In genomic region chr2:129129412-129129929, GRCm38 (mm10) we compare ENCODE assay signal across 7 mouse cellular contexts. TPM values are rescaled to one million over a fixed set of nuclear protein-coding genes. Genes with fewer than 3 reads are reported as not detected.
A peak's percentile ranks its signal among the peaks of the same experiment; 100 is the strongest.
DNase-seq lines count a peak whose midpoint lies in the region; ATAC-seq and TF ChIP-seq lines count a peak whose summit lies in the region.

Gene Chchd5 (plus strand): TSS chr2:129129700.

- H3K9ac ChIP-seq in intestine, postnatal 0 days (ENCODE audit: low read depth, low read length) = peak within 1 kb of the TSS; percentile 82
- H3K9ac ChIP-seq in midbrain, embryonic 12.5 days (replicated peaks) = peak within 1 kb of the TSS; percentile 78

- H3K27ac ChIP-seq in embryonic facial prominence, embryonic 10.5 days (replicated peaks) = peak within 1 kb of the TSS; percentile 90
- H3K27ac ChIP-seq in intestine, postnatal 0 days (ENCODE audit: low read depth, low read length) = peak within 1 kb of the TSS; percentile 93
- H3K27ac ChIP-seq in midbrain, embryonic 12.5 days (replicated peaks) = peak within 1 kb of the TSS; percentile 89
- H3K27ac ChIP-seq in small intestine, adult 2 months (ENCODE audit: insufficient read depth, low read depth, low read length) = peak within 1 kb of the TSS; percentile 79

- TF ChIP-seq CTCF in intestine, postnatal 0 days (IDR thresholded peaks at IDR 0.05; ENCODE audit: low read depth) = no peak
- no peak for TF ChIP-seq CTCF in small intestine, adult 2 months (IDR thresholded peaks at IDR 0.05; ENCODE audit: extremely low read depth, insufficient read length, insufficient replicate concordance, low read depth, low read length)

- peaks cover 10% of the 10 kb centered on the region for H3K9me3 ChIP-seq in embryonic facial prominence, embryonic 10.5 days
- no peaks in the 10 kb centered on the region for H3K9me3 ChIP-seq in intestine, postnatal 0 days (ENCODE audit: control insufficient read depth)
- peaks cover 10% of the 10 kb centered on the region for H3K9me3 ChIP-seq in midbrain, embryonic 12.5 days

- peak within 1 kb of the TSS; percentile 85 for H3K4me2 ChIP-seq in intestine, postnatal 0 days (replicated peaks; ENCODE audit: low read depth)
- peak within 1 kb of the TSS; percentile 80 for H3K4me2 ChIP-seq in midbrain, embryonic 12.5 days (replicated peaks)

- intact Hi-C loops in left cerebral cortex, postnatal 4 days (cut with DNase I) = no loop called here

- peak; percentile 55 for TF ChIP-seq POLR2A in small intestine, adult 2 months (IDR thresholded peaks at IDR 0.05; ENCODE audit: low read depth, low read length)

- under 1% methylated on average over 35 of the region's 35 CpGs for WGBS in embryonic facial prominence, embryonic 10.5 days
- WGBS in intestine, postnatal 0 days = under 1% methylated on average over 35 of the region's 35 CpGs
- WGBS in midbrain, embryonic 12.5 days = 0% methylated on average over 35 of the region's 35 CpGs
- WGBS in small intestine, adult 2 months = under 1% methylated on average over 35 of the region's 35 CpGs

- H3K4me1 ChIP-seq in embryonic facial prominence, embryonic 10.5 days = peaks cover 18% of the 10 kb centered on the region
- H3K4me1 ChIP-seq in intestine, postnatal 0 days (replicated peaks; ENCODE audit: control insufficient read depth, insufficient read depth, low read length) = 0 out of 2 replicates have a peak, but pooled peaks cover 5% of the 10 kb centered on the region
- peaks cover 16% of the 10 kb centered on the region for H3K4me1 ChIP-seq in midbrain, embryonic 12.5 days
- H3K4me1 ChIP-seq in small intestine, adult 2 months (ENCODE audit: control insufficient read depth, insufficient read depth, insufficient read length, low read length) = peaks cover 10% of the 10 kb centered on the region

- peaks cover 81% of the 10 kb centered on the region for H3K36me3 ChIP-seq in embryonic facial prominence, embryonic 10.5 days (replicated peaks)
- peaks cover 36% of the 10 kb centered on the region for H3K36me3 ChIP-seq in intestine, postnatal 0 days (ENCODE audit: control insufficient read depth, insufficient read depth)
- peaks cover 57% of the 10 kb centered on the region for H3K36me3 ChIP-seq in midbrain, embryonic 12.5 days
- H3K36me3 ChIP-seq in small intestine, adult 2 months (ENCODE audit: control insufficient read depth, insufficient read depth, low read length) = peaks cover 24% of the 10 kb centered on the region

- H3K4me3 ChIP-seq in embryonic facial prominence, embryonic 10.5 days = peak within 1 kb of the TSS; percentile 77
- H3K4me3 ChIP-seq in intestine, postnatal 0 days (ENCODE audit: low read depth, low read length) = peak within 1 kb of the TSS; percentile 71
- peak within 1 kb of the TSS; percentile 73 for H3K4me3 ChIP-seq in midbrain, embryonic 12.5 days
- H3K4me3 ChIP-seq in small intestine, adult 2 months (ENCODE audit: low read depth, low read length) = peak within 1 kb of the TSS; percentile 84

- ATAC-seq in intestine, postnatal 0 days = peak; percentile 100
- ATAC-seq in midbrain, embryonic 12.5 days (ENCODE audit: low FRiP score, low read depth) = peak; percentile 100

- H3K27me3 ChIP-seq in embryonic facial prominence, embryonic 10.5 days (replicated peaks; ENCODE audit: low read depth, poor library complexity, severe bottlenecking) = no peaks in the 10 kb centered on the region
- no peaks in the 10 kb centered on the region for H3K27me3 ChIP-seq in intestine, postnatal 0 days (replicated peaks; ENCODE audit: control insufficient read depth, insufficient read depth, low read length)
- H3K27me3 ChIP-seq in midbrain, embryonic 12.5 days = no peaks in the 10 kb centered on the region
- no peaks in the 10 kb centered on the region for H3K27me3 ChIP-seq in small intestine, adult 2 months (ENCODE audit: control insufficient read depth, insufficient read depth, low read length)

- peak; percentile 91 for DNase-seq in adrenal gland, postnatal 10 days
- peak; percentile 96 for DNase-seq in embryonic facial prominence, embryonic 10.5 days (ENCODE audit: low spot score)
- DNase-seq in gonadal fat pad, adult 2 months (ENCODE audit: low read depth) = peak; percentile 70
- DNase-seq in left cerebral cortex, postnatal 4 days = peak; percentile 95

RNA-seq across cellular contexts. Expression of gene Chchd5, which starts in this region (rescaled TPM):
- total RNA-seq in adrenal gland, postnatal 10 days (2021) = 10 to 100 TPM; 17.3 to 20.2 TPM
- 25.6 and 29.0 TPM in 2 replicates for polyA plus RNA-seq in embryonic facial prominence, embryonic 10.5 days (2016; fragmentation: Nextera tagmentation; extraction: Ambion mirVana)
- polyA plus RNA-seq in gonadal fat pad, adult 2 months (2012; rRNA removed) = 30.6 and 34.8 TPM in 2 replicates
- polyA plus RNA-seq in intestine, postnatal 0 days (2015; fragmentation: Nextera tagmentation; extraction: Ambion mirVana) = 17.6 and 19.0 TPM in 2 replicates
- 10 to 100 TPM; 10.2 to 12.0 TPM for total RNA-seq in left cerebral cortex, postnatal 4 days (2021)
- polyA plus RNA-seq in midbrain, embryonic 12.5 days (2016; fragmentation: Nextera tagmentation; extraction: Ambion mirVana) = 23.1 and 24.2 TPM in 2 replicates
- polyA plus RNA-seq in small intestine, adult 2 months (2012; rRNA removed) = 9.7 and 21.0 TPM in 2 replicates

Comparison
In these comparisons a context has a peak if more than half of its experiments do, and no peak if none do; other contexts are left out.
1. Peak in every context shown above with its lines: DNase-seq, ATAC-seq, H3K4me3 ChIP-seq and H3K27ac ChIP-seq.